Mouse (Mus musculus) liver, adult 2 months (tissue): ENCODE results near the gene Gpr137b. TPM values are rescaled to one million over a fixed set of nuclear protein-coding genes. Genes with fewer than 3 reads are reported as not detected.

Source experiments
- DNase-seq: peaks from one replicate; pipeline ENCODE4 v3.0.0-alpha.2; 2011; ENCODE audit warnings: low read depth, low spot score; ENCODE audit errors: extremely low read depth
- H3K27ac ChIP-seq: fragments of 200-500 bp; replicated peaks from 2 replicates; pipeline ENCODE4 v1.5.1; 2012; ENCODE audit warnings: low read depth, mild to moderate bottlenecking, control low read depth, inconsistent platforms, low read length; ENCODE audit not compliant: insufficient read depth
- H3K27me3 ChIP-seq: fragments of 200-500 bp; 2 replicates; pipeline ENCODE4 v1.6.1; 2012; ENCODE audit warnings: mild to moderate bottlenecking, moderate library complexity, low read length, inconsistent platforms; ENCODE audit not compliant: control insufficient read depth, insufficient read depth
- H3K36me3 ChIP-seq: fragments of 200-500 bp; 2 replicates; pipeline ENCODE4 v1.6.1; 2012; ENCODE audit warnings: low read length, inconsistent platforms; ENCODE audit not compliant: control insufficient read depth, insufficient read depth
- H3K4me1 ChIP-seq: fragments of 200-500 bp; 2 replicates; pipeline ENCODE4 v1.6.1; 2011; ENCODE audit warnings: low read length; ENCODE audit not compliant: control insufficient read depth, insufficient read depth
- H3K4me3 ChIP-seq: fragments of 200-500 bp; 2 replicates; pipeline ENCODE4 v1.5.1; 2011; ENCODE audit warnings: low read depth, mild to moderate bottlenecking, control low read depth, low read length, moderate library complexity; ENCODE audit not compliant: insufficient read depth
- H3K79me2 ChIP-seq: fragments of 200-500 bp; 2 replicates; pipeline ENCODE4 v1.6.1; 2012; ENCODE audit warnings: inconsistent platforms, mild to moderate bottlenecking, low read length, moderate library complexity; ENCODE audit not compliant: control insufficient read depth, insufficient read depth
- H3K9ac ChIP-seq: fragments of 200-500 bp; 2 replicates; pipeline ENCODE4 v1.6.1; 2012; ENCODE audit warnings: low read depth, mild to moderate bottlenecking, control low read depth, inconsistent platforms, low read length
- CTCF ChIP-seq: fragments of 200-500 bp; IDR thresholded peaks from 2 replicates; pipeline ENCODE4 v1.5.1; 2011; ENCODE audit warnings: low read depth, low read length, control low read depth
- POLR2A ChIP-seq: fragments of 200-500 bp; IDR thresholded peaks from 2 replicates; pipeline ENCODE4 v1.6.1; 2011; ENCODE audit warnings: low read length, control low read depth; ENCODE audit not compliant: insufficient read depth; ENCODE audit errors: extremely low read depth
- WGBS: fragments of 180-500 bp; shearing (Covaris S2); methylation state at CpG from one replicate; pipeline ENCODE4 v1.1.7; 2018; 5-methylcytosine and 5-hydroxymethylcytosine counted together
- polyA plus RNA-seq: library from polyadenylated mRNA; depleted of rRNA; stranded (reverse); fragments of >200 nt; gene quantifications from 2 replicates; pipeline ENCODE4 v1.2.3, GENCODE M21; 2012; rRNA removed
- total RNA-seq: library from RNA; depleted of rRNA; stranded (reverse); fragments of >200 nt; gene quantifications from 2 replicates; pipeline ENCODE4 v1.2.3, GENCODE M21; 2014; rRNA removed

Gene Gpr137b
- total and polyA plus RNA-seq, 2 experiments, result 1.1 to 4.3 TPM

GRCm38 (mm10) chr13:13328876-13329275 lies 64.9 kb downstream of the Gpr137b start:
- Histone ChIP-seq H3K27me3 (no peaks in the 10 kb centered on the region), H3K4me1 (no peaks in the 10 kb centered on the region), H3K9ac (no peak overlapping the region), H3K79me2 (no peaks in the 10 kb centered on the region), H3K36me3 (no peaks in the 10 kb centered on the region), H3K4me3 (no peak overlapping the region), H3K27ac (no peak overlapping the region)
- WGBS, result 1% methylated on average over 2 of the region's 2 CpGs
- DNase-seq, result peak; percentile 17
- TF ChIP-seq POLR2A, result no peak
- TF ChIP-seq CTCF, result peak; percentile 68

Other genes with a start within 250 kb of the Gpr137b start
- gene Prl2c5, start 211.3 kb downstream of the Gpr137b start, total RNA-seq, result not detected in 2 replicates
- gene Prl2c5, start 211.3 kb downstream of the Gpr137b start, polyA plus RNA-seq, result not detected in 2 replicates
- gene Nid1, start 43.5 kb upstream of the Gpr137b start, total RNA-seq, result 10.4 and 14.6 TPM in 2 replicates
- gene Nid1, start 43.5 kb upstream of the Gpr137b start, polyA plus RNA-seq, result 7.1 and 9.0 TPM in 2 replicates
- gene Lyst, start 196.4 kb upstream of the Gpr137b start, total RNA-seq, result 30.3 and 35.2 TPM in 2 replicates
- gene Lyst, start 196.4 kb upstream of the Gpr137b start, polyA plus RNA-seq, result 2.3 and 16.9 TPM in 2 replicates